Mouse (Mus musculus): Measurements from ENCODE around the gene Efr3b. TPM values are rescaled to one million over a fixed set of nuclear protein-coding genes. Genes with fewer than 3 reads are reported as not detected.
A peak's percentile ranks its signal among the peaks of the same experiment; 100 is the strongest.

Efr3b gene
- total RNA-seq, 2 experiments from 2014 or later, result 5.5 to 8.3 TPM

DNA sequence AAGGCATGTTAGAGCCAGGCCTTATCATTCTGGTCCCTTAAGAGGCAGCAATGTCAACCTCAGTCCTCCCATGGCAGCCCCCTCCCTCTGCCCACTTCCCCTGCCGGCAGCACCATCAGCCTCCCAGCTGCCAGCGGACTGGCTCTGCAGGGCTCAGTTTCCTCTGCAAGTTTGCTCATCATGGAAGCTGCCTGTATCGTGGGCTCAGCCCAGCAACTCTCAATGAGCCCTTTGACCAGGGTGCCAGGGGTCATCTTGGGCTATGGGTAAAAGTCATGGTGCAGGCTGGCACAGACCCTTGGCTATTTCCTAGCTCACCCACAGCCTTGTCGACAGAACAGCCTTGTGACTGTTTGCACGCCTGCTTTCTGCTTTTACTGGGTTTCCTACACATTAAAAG is 14.4 kb downstream of the Efr3b start:
- 0 out of 2 replicates have a peak overlapping the region, but pooled peaks have one; percentile 2 for H3K27ac ChIP-seq
- no peak for TF ChIP-seq CTCF (IDR thresholded peaks at IDR 0.05)
- no peak for DNase-seq
- no peak overlapping the region for H3K4me3 ChIP-seq
- intact Hi-C loops (cut with DNase I), result loop anchor here (5.0 kb wide), 1 partner anchor 37 kb away; no protein-coding TSS in a partner anchor

DNA sequence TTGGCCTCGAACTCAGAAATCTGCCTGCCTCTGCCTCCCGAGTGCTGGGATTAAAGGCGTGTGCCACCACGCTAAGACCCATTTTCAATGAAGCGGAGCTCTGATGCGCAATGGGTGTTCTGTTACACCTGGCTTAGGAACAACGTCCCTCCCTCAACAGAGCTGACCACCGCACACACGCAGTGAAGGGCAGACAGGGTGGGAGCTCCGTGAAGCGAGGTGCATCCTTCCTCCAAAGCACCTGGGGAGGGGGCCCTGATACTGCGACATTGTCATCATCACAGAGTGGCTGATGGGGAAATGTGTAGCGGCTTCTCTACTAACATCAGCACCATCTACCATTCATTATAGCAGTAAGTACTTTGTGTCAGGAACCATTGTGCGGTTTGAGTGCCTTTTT is 15.2 kb downstream of the Efr3b start:
- Histone ChIP-seq H3K4me3 (no peak overlapping the region), H3K27ac (peak overlapping the region; percentile 53; the same call in 1 of the 2 replicates)
- no peak for TF ChIP-seq CTCF (IDR thresholded peaks at IDR 0.05)
- no peak for DNase-seq
- intact Hi-C loops (cut with DNase I), result loop anchor here (5.0 kb wide), 1 partner anchor 36 kb away; no protein-coding TSS in a partner anchor

DNA sequence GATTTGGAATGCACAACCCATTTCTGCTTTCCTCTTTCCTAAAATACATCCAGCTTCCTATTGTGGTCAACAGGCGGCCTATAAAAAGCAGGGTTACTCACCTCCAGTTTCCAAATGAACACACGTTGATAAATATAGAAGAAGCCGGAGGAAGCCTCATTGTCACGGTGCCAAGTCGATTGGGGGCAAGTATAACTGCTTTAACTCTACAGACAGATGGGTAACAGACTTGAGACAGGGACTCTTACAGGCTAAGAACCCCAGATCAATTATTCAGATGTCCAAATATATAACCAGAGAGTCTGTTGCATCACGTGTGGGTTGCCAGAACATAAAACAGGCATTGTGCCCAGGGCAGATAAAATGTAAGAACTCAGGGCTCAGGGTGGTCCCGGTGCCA is 15.9 kb downstream of the Efr3b start:
- Histone ChIP-seq H3K4me3 (peak overlapping the region; percentile 8), H3K27ac (peak overlapping the region; percentile 78)
- TF ChIP-seq CTCF (IDR thresholded peaks at IDR 0.05), result no peak
- intact Hi-C loops (cut with DNase I), result loop anchor here (5.0 kb wide), 1 partner anchor 36 kb away; no protein-coding TSS in a partner anchor
- DNase-seq, result peak; percentile 70

DNA sequence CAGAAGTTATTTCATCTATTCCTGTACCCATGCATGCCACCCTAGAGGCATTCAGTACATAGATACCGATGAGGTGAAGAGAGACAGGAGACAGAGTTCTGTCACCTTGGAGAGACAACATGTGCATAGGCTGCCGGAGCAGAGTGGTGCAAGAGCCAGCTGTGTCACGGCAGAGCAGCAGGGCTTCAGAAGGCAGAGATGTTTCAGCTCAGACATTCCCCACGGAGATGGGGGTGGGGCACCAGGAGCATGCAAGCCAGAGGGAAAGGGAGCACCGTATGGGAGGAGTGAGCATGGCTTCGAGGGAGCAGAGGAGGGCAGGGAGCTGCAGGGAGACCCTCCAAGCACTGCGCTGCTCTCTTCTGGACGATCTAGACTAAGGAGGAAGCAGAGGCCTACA is 18.2 kb downstream of the Efr3b start:
- intact Hi-C loops (cut with DNase I), result loop anchor here (5.0 kb wide), 1 partner anchor 33 kb away; no protein-coding TSS in a partner anchor
- TF ChIP-seq CTCF (IDR thresholded peaks at IDR 0.05), result no peak
- Histone ChIP-seq H3K4me3 (no peak overlapping the region), H3K27ac (peak overlapping the region; percentile 54)
- DNase-seq, result peak; percentile 24

DNA sequence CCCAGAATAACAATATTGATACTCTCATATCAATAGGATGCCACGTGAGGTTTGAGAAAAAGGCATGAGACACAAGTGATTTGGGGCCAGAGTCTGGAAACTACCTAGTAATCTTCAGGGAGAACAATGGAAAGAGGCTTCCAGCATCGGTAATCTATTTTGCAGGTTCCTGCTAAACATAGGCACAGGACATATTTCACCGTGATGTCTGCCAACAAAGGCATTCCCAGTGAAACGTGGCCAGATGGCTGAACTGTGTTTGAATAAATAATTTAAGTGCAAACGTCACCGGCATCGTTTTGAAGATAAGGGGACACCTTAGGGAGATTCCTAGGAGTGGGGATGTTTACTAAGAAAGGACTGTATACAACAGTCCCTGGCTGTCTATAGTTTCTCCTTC is 22.4 kb downstream of the Efr3b start:
- intact Hi-C loops (cut with DNase I), result no loop called here
- no peak for TF ChIP-seq CTCF (IDR thresholded peaks at IDR 0.05)
- no peak for DNase-seq
- no peak overlapping the region for H3K4me3 ChIP-seq
- H3K27ac ChIP-seq, result peak overlapping the region; percentile 80

DNA sequence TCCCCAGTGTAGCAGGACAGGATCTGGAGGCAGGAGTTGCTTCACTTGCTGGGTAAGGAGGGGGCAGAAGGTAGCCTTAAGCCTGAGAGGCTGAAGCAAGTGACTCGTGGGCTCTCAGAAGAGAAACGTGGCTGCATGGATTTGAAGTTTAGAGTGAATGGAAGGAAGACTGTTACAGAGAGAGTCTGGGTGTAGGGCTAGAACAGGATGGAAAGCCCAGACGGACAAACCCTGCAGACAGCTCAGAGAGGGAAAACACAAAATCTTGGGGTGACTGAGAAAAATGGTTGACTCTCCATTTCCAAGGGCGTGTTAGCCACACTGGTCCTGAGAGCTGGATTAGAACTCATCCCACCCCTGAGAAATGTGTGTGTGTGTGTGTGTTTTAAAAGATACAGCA is 23.0 kb downstream of the Efr3b start:
- intact Hi-C loops (cut with DNase I), result no loop called here
- peak overlapping the region; percentile 80 for H3K27ac ChIP-seq
- DNase-seq, result no peak
- no peak for TF ChIP-seq CTCF (IDR thresholded peaks at IDR 0.05)
- H3K4me3 ChIP-seq, result no peak overlapping the region

DNA sequence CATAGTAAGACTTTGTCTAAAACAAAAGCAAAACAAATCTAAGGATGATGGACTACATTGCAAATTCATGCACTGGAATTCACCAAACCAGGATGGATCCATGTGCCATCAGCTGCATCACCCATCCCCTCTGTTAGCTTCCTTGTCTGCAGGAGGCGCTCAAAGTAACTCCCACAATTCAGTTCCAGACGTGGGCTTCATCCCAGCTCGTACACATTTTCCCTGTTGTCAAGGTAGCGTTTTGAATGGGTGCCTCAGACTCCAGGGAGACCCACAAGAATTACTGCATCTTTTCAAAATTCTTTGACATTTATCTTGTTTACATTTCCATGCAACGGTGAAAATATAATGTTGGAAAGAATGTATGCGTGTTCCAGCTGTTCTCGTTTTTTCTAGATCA is 23.5 kb downstream of the Efr3b start:
- no peak for DNase-seq
- intact Hi-C loops (cut with DNase I), result no loop called here
- TF ChIP-seq CTCF (IDR thresholded peaks at IDR 0.05), result no peak
- peak overlapping the region; percentile 80 for H3K27ac ChIP-seq
- H3K4me3 ChIP-seq, result no peak overlapping the region

DNA sequence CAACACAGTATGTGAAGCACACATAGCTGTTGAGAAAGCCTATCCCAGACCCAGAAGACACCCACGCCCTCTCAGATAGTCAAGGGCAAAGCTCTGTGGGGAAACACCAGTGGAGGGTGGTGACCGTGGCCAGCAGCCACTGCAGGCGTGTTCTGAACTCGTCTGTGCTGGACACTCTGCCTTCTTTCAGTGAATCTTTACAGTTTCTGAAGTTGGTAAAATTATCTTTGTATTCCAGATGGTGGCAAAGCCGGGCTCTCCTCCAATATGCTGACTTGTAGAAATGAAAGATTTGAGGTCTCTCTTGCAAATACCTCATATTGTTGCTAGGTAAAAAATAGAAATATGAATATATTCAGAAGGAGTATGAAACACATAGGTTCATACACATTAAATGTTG is 27.0 kb downstream of the Efr3b start:
- no peak for DNase-seq
- intact Hi-C loops (cut with DNase I), result no loop called here
- Histone ChIP-seq H3K4me3 (no peak overlapping the region), H3K27ac (no peak overlapping the region)
- TF ChIP-seq CTCF (IDR thresholded peaks at IDR 0.05), result no peak

DNA sequence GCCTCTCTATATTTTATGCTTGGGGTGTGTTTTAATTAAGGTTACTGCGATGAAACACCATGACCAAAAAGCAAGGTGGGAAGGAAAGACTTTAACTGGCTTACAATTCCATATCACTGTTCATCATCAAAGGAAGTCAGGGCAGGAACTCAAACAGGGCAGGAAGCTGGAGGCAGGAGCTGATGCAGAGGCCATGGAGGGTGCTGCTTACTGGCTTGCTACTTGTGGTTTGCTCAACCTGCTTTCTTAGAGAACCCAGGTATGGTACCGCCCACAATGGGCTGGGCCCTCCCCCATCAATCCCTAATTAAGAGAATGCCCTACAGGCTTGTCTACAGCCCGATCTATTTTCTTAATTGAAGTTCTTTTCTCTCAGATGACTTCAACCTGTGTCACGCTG is 27.4 kb downstream of the Efr3b start:
- H3K27ac ChIP-seq, result 0 out of 2 replicates have a peak overlapping the region, but pooled peaks have one; percentile 2
- intact Hi-C loops (cut with DNase I), result no loop called here
- no peak for DNase-seq
- TF ChIP-seq CTCF (IDR thresholded peaks at IDR 0.05), result no peak
- H3K4me3 ChIP-seq, result no peak overlapping the region

DNA sequence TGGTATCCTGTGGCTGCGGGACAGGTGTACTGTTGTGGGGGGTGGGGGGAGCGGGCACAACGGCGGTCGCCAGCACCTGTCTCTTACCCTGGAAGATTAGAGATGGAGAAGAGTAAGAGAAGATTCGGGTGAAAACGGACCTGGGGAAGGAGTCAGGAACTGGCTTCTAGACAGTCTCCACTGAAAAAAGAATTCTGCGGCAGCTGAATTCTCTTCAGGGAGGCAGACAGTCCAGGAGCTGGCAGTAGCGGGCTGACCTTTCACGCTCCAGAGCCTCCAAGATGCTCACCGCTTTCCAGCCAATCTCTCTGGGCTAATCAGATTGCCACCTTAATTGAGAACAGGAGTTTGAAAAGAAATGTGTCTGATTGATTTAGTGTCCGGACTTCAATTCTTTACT is 30.0 kb downstream of the Efr3b start:
- peak; percentile 10; the same call in 1 of the 2 replicates for TF ChIP-seq CTCF (IDR thresholded peaks at IDR 0.05)
- DNase-seq, result no peak
- Histone ChIP-seq H3K4me3 (peak overlapping the region; percentile 34), H3K27ac (peak overlapping the region; percentile 84)
- intact Hi-C loops (cut with DNase I), result loop anchor here (5.0 kb wide), 1 partner anchor 54 kb away; no protein-coding TSS in a partner anchor

DNA sequence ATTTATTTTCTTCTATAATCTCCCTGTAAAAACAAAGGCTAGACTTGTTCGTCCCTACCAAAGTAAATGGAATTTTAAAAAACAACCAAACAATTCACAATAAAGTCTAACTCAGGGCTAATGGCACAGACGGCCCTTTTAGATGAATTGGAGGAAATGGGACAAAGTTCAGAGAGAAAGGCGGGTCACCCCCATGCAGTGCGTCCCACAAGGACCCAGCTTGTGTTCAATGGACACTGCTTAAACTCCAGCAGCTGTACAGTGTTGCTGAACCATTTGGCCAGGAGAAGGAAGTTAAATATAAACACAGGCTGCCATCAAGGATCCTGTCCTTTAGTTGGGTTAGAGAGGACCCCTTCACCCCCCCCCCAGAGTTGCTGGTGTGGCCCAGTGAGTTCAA is 30.9 kb downstream of the Efr3b start:
- Histone ChIP-seq H3K4me3 (no peak overlapping the region), H3K27ac (peak overlapping the region; percentile 84)
- no peak for DNase-seq
- no peak for TF ChIP-seq CTCF (IDR thresholded peaks at IDR 0.05)
- intact Hi-C loops (cut with DNase I), result loop anchor here (2.0 to 5.0 kb wide), 2 partner anchors 31 to 55 kb away; partner anchors contain the start of gene Efr3b

DNA sequence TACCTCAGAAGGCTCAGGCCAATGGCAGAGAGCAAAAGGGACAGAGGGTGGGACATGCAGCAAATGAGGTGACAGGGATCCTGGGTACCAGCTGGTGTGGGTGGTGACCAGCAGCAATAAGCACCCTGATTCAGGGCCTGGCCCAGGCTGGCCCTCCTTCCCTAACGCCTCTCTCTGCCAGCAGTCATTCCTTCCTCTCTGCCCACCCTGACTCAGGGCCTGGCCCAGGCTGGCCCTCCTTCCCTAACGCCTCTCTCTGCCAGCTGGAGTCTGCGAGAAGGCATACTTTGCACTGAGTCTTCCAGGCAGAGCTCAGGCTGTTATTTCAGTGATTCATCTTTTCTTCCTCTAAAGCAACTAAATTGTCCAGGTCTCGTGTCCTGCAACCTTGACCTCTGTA is 31.5 kb downstream of the Efr3b start:
- Histone ChIP-seq H3K4me3 (0 out of 2 replicates have a peak overlapping the region, but pooled peaks have one; percentile 5), H3K27ac (peak overlapping the region; percentile 84)
- DNase-seq, result peak; percentile 78
- no peak for TF ChIP-seq CTCF (IDR thresholded peaks at IDR 0.05)
- intact Hi-C loops (cut with DNase I), result loop anchor here (2.0 to 5.0 kb wide), 2 partner anchors 32 to 55 kb away; partner anchors contain the start of gene Efr3b

DNA sequence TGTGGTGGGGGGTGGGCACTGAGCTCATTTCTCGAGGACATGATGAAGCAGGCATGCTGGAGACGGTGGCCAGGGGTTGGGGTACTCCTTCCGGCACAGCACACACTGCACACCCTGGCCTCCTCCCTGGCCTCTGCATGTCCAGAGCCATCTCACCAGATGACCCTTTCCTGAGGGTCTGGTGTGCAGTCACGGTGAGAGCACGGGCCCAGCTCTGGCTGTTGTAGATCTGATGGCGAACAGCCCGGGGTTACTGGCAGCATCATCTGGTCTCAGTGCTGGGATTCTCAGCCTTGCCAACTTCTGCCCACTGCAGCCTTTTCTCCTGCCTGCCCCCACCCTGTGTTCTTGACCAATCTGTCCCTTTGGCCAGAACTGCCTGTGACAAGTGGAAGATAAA is 32.6 kb downstream of the Efr3b start:
- Histone ChIP-seq H3K27ac (peak overlapping the region; percentile 84), H3K4me3 (no peak overlapping the region)
- TF ChIP-seq CTCF (IDR thresholded peaks at IDR 0.05), result no peak
- intact Hi-C loops (cut with DNase I), result loop anchor here (2.0 to 5.0 kb wide), 2 partner anchors 33 to 56 kb away; partner anchors contain the start of gene Efr3b
- DNase-seq, result peak; percentile 49

DNA sequence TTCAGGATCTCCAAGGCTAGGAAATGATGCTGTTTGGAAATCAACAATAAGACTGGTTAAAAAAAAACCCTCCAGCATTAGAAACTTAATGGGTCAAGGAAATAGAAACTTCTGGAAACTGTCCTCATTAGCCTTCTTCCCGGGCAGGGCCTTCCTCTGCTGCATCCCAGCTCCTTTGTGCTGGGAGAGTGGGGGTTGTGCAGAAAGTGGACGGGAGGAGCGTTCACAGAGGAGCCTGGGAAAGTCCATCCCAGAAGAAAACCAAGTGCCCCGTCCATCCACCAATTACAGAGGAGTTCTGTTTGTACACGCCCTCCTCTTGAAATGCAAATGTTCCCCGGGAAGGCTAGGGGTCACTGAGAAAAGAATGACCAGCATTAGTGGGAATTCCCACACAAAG is 34.1 kb downstream of the Efr3b start:
- intact Hi-C loops (cut with DNase I), result loop anchor here (5.0 kb wide), 1 partner anchor 58 kb away; no protein-coding TSS in a partner anchor
- H3K27ac ChIP-seq, result peak overlapping the region; percentile 74
- no peak for DNase-seq
- TF ChIP-seq CTCF (IDR thresholded peaks at IDR 0.05), result no peak
- H3K4me3 ChIP-seq, result no peak overlapping the region
